Mouse (Mus musculus) intestine, embryonic 15.5 days (tissue): ENCODE measurements around the gene Tet3. TPM values are rescaled to one million over a fixed set of nuclear protein-coding genes. Genes with fewer than 3 reads are reported as not detected.

Experiments used
- ATAC-seq: fragments of 200-750 bp; cut with Nextera tagmentation; 2 replicates; pipeline ENCODE4 v1.8.0; 2017; ENCODE audit warnings: moderate TSS enrichment, moderate library complexity
- H3K27ac ChIP-seq: fragments of 300-500 bp; sonication (generic); 2 replicates; pipeline ENCODE4 v1.5.1; 2015; ENCODE audit warnings: mild to moderate bottlenecking, inconsistent platforms
- H3K27me3 ChIP-seq: fragments of 300-500 bp; sonication (generic); replicated peaks from 2 replicates; pipeline ENCODE4 v1.6.1; 2015; ENCODE audit warnings: inconsistent platforms
- H3K36me3 ChIP-seq: fragments of 300-500 bp; sonication (generic); 2 replicates; pipeline ENCODE4 v1.6.1; 2015; ENCODE audit warnings: inconsistent platforms
- H3K4me1 ChIP-seq: fragments of 300-500 bp; sonication (generic); replicated peaks from 2 replicates; pipeline ENCODE4 v1.6.1; 2015; ENCODE audit warnings: inconsistent platforms
- H3K4me2 ChIP-seq: fragments of 300-500 bp; sonication (generic); replicated peaks from 2 replicates; pipeline ENCODE4 v1.6.1; 2015; ENCODE audit warnings: mild to moderate bottlenecking, inconsistent platforms
- H3K4me3 ChIP-seq: fragments of 300-500 bp; sonication (generic); replicated peaks from 2 replicates; pipeline ENCODE4 v1.5.1; 2015; ENCODE audit warnings: inconsistent platforms
- H3K9ac ChIP-seq: fragments of 300-500 bp; sonication (generic); 2 replicates; pipeline ENCODE4 v1.6.1; 2015; ENCODE audit warnings: inconsistent platforms
- H3K9me3 ChIP-seq: fragments of 300-500 bp; sonication (generic); 2 replicates; pipeline ENCODE4 v1.6.1; 2016; ENCODE audit warnings: inconsistent platforms
- WGBS: fragments of 180-500 bp; shearing (Covaris S2); methylation state at CpG from one replicate; pipeline ENCODE4 v1.1.7; 2015; 5-methylcytosine and 5-hydroxymethylcytosine counted together
- polyA plus RNA-seq: library from polyadenylated mRNA; unstranded; fragments of >200 nt; fragmentation: Nextera tagmentation; extraction: Ambion mirVana; gene quantifications from 2 replicates; pipeline ENCODE4 v1.2.1, GENCODE M21; 2015

Gene Tet3
- polyA plus RNA-seq, 1 experiment from 2014 or later, result 41.8 TPM

DNA sequence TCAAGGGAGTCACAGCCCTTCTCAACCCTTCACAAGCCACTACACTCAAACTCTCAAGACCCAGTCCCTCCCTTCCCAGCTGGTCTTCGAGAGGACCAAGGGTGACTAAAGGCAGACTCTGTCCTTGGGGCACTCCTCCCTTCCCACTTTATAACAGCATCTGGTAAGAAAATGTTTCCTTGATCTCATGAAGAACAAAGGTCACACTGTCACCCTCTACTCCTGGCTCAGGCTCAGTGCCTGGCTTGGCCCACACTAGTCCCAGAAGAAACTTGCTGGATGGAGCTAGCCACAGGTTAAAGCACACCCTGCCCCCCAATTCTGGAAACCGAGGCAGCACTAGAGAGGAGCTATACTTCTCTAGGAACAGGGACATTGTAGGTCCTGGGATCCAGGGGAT, 13.1 kb downstream of the Tet3 start:
- H3K4me1 ChIP-seq, result peaks cover 72% of the 10 kb centered on the region
- H3K9ac ChIP-seq, result no peak overlapping the region
- peak overlapping the region; percentile 39; the same call in 1 of the 2 replicates for H3K27ac ChIP-seq
- 66% methylated on average over 2 of the region's 2 CpGs for WGBS
- no peak overlapping the region for H3K4me3 ChIP-seq
- no peaks in the 10 kb centered on the region for H3K27me3 ChIP-seq
- peak overlapping the region; percentile 27 for H3K4me2 ChIP-seq
- no peaks in the 10 kb centered on the region for H3K9me3 ChIP-seq
- ATAC-seq, result peak; percentile 24
- no peaks in the 10 kb centered on the region for H3K36me3 ChIP-seq

DNA sequence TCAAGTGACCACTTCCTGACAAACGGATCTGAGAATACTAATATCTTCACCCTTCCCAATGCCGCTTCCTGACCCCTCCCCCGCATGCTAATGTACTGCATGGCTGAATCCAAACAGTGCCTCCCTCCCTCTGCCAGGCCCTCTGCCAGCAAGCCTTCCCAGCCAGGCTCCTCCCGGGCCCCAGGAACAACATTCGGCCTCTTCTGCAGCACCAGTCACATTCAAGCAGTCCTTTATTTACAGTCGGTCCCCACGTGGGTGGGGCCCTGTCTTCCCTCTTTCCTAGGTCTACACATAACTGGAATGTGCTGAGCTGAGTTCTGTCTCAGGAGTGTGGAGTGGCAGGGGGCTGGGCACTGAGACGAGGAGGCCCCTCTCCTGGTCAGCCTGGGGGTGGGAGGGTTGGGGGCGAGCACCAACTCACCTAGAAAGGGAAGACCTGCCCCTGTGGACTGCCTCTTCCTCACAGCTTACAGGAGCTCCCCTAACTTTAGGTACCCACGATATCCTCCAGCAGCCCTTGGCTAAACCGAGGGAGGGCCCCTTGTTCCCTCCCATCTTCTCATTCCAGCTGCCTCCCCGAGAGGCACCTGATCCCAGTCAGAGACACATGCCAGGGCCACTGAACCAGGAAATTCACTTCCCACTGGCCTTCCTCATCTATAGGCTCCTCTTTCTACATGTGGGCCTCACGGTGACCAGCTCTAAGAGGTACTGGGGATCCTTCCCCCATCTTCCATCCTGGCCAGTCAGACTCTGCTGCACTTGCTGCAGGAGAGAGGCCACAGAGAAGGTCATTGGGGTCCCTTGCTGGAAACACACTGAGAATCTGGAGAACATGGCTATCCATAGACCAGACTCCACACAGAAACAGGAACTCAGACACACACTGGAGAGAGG, 15.2 kb downstream of the Tet3 start:
- ATAC-seq, result peak; percentile 69
- H3K9ac ChIP-seq, result peak overlapping the region; percentile 23; the same call in 1 of the 2 replicates
- no peaks in the 10 kb centered on the region for H3K27me3 ChIP-seq
- no peaks in the 10 kb centered on the region for H3K9me3 ChIP-seq
- H3K4me3 ChIP-seq, result peak overlapping the region; percentile 13; the same call in 1 of the 2 replicates
- H3K27ac ChIP-seq, result peak overlapping the region; percentile 95
- peak overlapping the region; percentile 88 for H3K4me2 ChIP-seq
- H3K4me1 ChIP-seq, result peaks cover 71% of the 10 kb centered on the region
- 5% methylated on average over 13 of the region's 13 CpGs for WGBS
- H3K36me3 ChIP-seq, result 0 out of 2 replicates have a peak, but pooled peaks cover 3% of the 10 kb centered on the region

DNA sequence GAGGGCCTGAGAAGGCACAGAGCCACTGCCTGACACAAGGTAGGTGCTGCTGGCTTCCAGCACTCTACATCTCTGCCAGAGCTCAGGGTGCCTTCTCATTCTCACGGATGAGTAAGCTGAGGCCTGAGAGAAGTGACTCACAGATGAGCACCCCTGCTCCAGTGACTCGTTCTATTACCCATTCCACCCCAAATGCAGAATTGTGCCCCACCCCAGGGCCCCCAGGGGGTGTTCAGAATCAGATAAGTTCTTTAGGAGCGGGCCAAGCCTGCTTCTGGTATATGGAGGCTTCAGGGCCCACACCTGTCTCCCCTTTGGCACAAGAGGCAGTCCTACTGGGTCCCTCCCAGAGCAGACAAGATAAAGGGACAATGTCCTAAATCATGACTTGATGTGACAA, 16.2 kb downstream of the Tet3 start:
- peak overlapping the region; percentile 26; the same call in 1 of the 2 replicates for H3K9ac ChIP-seq
- 35% methylated on average over 3 of the region's 3 CpGs for WGBS
- peak overlapping the region; percentile 88 for H3K4me2 ChIP-seq
- no peak for ATAC-seq
- H3K4me1 ChIP-seq, result peaks cover 78% of the 10 kb centered on the region
- no peaks in the 10 kb centered on the region for H3K9me3 ChIP-seq
- H3K27me3 ChIP-seq, result no peaks in the 10 kb centered on the region
- H3K27ac ChIP-seq, result peak overlapping the region; percentile 95
- peak overlapping the region; percentile 79 for H3K4me3 ChIP-seq
- peaks cover 8% of the 10 kb centered on the region; the same call in 1 of the 2 replicates for H3K36me3 ChIP-seq

DNA sequence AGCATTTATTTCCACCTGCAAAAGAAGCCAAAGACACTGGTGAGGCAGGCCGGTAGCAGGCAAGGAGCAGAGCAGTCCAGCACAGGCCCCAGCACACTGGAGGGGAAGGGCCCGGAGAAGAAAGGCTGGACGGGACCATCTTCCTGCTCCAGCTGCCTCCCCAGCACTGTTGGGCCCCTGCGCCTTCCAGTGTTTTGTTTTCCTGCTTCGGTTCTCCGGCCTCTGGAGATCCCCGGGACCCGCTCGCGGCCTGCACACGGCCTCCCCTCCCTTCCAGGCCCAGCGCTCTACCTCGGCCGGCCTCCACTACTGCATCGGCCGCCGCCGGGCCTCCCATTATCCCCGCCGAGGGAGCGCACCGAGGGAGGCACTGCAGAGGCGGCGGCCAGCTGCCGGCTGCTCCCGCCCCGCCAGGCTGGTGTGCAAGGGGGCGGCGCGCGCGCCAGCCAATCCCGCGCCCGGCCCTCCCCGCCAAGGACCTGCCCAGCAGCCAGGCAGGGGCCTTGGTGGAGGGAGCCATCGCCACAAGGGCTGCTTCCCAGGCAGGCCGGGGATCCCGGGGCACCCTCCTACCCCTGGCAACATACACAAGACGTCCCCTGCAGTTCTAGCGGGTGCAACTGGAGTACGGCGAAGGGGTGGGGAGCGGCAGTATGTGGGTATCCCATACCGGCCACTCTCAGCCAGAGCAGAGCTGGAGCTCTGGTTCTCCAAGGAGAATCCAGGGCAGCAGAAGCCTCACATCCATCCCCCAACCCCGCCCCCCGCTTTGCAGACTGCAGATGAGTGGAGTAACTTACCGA, 17.4 kb downstream of the Tet3 start:
- Histone ChIP-seq H3K4me3 (peak overlapping the region; percentile 79), H3K9me3 (no peaks in the 10 kb centered on the region), H3K4me1 (peaks cover 70% of the 10 kb centered on the region), H3K36me3 (peaks cover 8% of the 10 kb centered on the region; the same call in 1 of the 2 replicates), H3K27me3 (no peaks in the 10 kb centered on the region), H3K4me2 (peak overlapping the region; percentile 88), H3K27ac (peak overlapping the region; percentile 95), H3K9ac (peak overlapping the region; percentile 78)
- ATAC-seq, result peak; percentile 93
- WGBS, result under 1% methylated on average over 48 of the region's 48 CpGs

DNA sequence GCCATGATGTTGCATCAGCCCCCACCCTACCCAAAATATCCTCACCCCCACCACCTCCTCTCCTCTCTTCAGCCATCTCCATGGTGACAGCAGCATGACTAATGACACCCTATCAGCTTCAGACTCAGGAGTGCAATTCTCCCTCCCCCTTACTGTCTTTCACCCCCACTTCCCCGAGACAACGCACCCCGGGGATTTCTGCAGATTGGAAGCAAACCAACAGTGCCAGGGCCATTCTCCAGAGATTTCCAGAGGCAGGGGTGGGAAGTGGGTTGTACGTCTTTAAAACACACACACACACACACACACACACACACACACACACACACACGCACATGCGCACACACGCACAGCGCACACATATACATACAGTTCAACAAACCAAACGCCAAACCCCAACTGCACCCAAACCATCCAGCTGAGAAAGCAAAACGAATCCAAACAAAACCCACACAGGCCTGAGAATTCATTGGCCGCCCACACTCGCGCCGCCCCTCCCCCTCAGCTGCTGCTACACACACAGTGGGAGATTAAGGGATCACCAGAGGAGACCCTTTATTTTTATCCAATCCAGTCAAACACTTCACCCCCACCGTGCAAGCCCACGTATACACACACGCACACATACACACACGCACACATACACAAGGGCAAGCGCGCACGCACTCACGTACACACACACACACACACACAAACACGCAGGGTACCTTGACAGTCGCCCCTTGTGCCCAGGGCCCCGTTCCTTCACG, 18.2 kb downstream of the Tet3 start:
- WGBS, result 4% methylated on average over 26 of the region's 26 CpGs
- Histone ChIP-seq H3K36me3 (peaks cover 8% of the 10 kb centered on the region; the same call in 1 of the 2 replicates), H3K4me1 (peaks cover 65% of the 10 kb centered on the region), H3K27ac (peak overlapping the region; percentile 95), H3K4me2 (peak overlapping the region; percentile 88), H3K9me3 (no peaks in the 10 kb centered on the region), H3K4me3 (peak overlapping the region; percentile 79), H3K9ac (peak overlapping the region; percentile 78), H3K27me3 (no peaks in the 10 kb centered on the region)
- peak; percentile 21 for ATAC-seq

DNA sequence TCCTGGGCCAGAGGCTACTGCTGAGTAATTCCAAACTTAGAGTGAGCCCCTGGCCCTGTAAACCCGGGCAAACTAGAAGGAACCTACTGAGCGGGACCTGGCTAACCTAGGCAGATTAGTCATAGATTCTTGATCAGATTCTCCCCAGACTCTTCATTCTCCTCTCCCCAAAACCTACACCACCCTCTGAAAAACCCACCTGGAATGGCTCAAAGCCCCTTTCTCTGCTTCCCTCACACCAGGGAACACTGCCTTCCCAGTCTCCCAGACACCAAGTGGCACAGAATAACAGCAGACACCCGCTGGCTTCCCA, 18.7 kb downstream of the Tet3 start:
- 36% methylated on average over 3 of the region's 3 CpGs for WGBS
- H3K27ac ChIP-seq, result 0 out of 2 replicates have a peak overlapping the region, but pooled peaks have one; percentile 95

DNA sequence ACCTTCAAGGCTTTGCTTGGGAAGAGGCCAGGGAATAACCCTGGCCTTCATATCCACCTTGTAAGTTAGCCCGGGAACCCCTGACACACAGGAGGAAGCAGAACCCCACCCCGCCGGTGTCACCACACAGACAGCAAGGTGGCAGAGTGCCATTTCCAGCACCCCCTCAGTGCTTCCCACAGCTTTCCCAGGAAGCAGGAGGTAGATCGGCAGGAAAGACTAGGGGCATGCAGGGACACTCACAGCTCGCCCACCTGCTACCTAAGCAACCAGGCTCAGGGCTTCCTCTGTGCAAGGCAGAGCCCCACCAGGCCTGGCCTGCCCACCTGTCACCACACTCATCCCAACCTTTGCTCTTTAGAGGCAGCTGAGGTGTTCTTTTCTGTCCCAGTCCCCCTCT, 19.1 kb downstream of the Tet3 start:
- H3K27me3 ChIP-seq, result no peaks in the 10 kb centered on the region
- H3K27ac ChIP-seq, result no peak overlapping the region
- 65% methylated on average over 5 of the region's 5 CpGs for WGBS
- peaks cover 70% of the 10 kb centered on the region for H3K4me1 ChIP-seq
- H3K4me3 ChIP-seq, result peak overlapping the region; percentile 79
- peaks cover 8% of the 10 kb centered on the region; the same call in 1 of the 2 replicates for H3K36me3 ChIP-seq
- H3K9me3 ChIP-seq, result no peaks in the 10 kb centered on the region
- no peak for ATAC-seq
- H3K4me2 ChIP-seq, result peak overlapping the region; percentile 88
- 0 out of 2 replicates have a peak overlapping the region, but pooled peaks have one; percentile 5 for H3K9ac ChIP-seq

More for the DNA sequence above, 18.7 kb downstream of the Tet3 start:
- Histone ChIP-seq H3K9me3 (no peaks in the 10 kb centered on the region), H3K36me3 (peaks cover 8% of the 10 kb centered on the region; the same call in 1 of the 2 replicates), H3K4me2 (peak overlapping the region; percentile 88), H3K9ac (peak overlapping the region; percentile 5; the same call in 1 of the 2 replicates), H3K4me1 (peaks cover 68% of the 10 kb centered on the region), H3K4me3 (peak overlapping the region; percentile 79), H3K27me3 (no peaks in the 10 kb centered on the region)
- ATAC-seq, result no peak

DNA sequence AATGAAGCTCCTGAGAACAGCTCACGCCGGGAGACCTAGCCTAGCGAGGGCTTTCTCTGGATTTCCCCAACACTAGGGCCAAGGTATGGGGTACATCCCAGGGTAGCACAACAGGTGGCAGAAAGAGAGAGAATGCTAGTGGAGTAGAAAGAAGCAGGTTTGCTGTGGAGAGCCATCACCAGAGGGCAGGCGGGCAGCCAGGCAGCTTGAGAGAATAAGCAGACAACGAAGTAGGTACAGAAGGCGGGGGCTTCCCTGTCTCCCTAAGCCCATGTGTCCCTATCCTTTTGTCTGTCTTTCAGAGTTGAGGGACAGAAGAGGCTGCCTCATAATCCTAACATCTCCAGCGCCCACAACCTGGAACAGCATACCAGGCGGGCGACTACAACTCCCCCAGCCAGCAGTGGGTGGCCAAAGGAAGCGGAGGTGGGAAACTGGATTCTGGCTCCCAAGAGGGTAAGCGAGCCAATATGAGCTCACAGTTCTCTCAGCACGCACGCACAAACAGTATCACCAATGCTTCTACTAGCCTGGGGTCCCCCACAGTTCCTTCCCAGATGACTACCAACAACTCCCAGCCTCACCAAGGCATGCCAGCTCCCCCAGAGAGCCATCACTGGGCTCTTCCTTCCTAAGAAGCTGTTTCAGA, 19.6 kb downstream of the Tet3 start:
- 0 out of 2 replicates have a peak overlapping the region, but pooled peaks have one; percentile 79 for H3K4me3 ChIP-seq
- no peak overlapping the region for H3K27ac ChIP-seq
- H3K9me3 ChIP-seq, result no peaks in the 10 kb centered on the region
- no peak for ATAC-seq
- no peaks in the 10 kb centered on the region for H3K27me3 ChIP-seq
- H3K9ac ChIP-seq, result 0 out of 2 replicates have a peak overlapping the region, but pooled peaks have one; percentile 5
- 87% methylated on average over 13 of the region's 13 CpGs for WGBS
- peaks cover 68% of the 10 kb centered on the region for H3K4me1 ChIP-seq
- H3K4me2 ChIP-seq, result peak overlapping the region; percentile 88; the same call in 1 of the 2 replicates
- peaks cover 8% of the 10 kb centered on the region; the same call in 1 of the 2 replicates for H3K36me3 ChIP-seq

DNA sequence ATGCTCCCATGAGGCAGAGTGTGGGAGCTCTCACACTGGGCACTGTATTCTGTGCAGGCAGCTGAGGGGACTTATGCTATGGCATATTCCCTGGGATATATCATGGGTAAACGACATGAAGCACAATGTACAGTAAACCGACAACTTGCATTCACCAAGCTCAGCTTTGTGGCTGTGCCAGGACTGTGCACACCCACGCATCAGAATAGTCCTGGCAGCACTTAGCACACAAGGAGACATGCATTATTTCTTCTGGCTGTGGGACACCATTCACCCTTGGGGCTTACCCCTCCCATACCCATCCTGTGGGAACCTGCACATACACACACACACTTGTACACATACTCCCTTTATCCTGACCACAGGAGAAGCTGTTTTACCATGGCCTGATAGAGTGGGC, 20.3 kb downstream of the Tet3 start:
- Histone ChIP-seq H3K36me3 (peaks cover 8% of the 10 kb centered on the region; the same call in 1 of the 2 replicates), H3K27me3 (no peaks in the 10 kb centered on the region), H3K4me1 (peaks cover 68% of the 10 kb centered on the region), H3K9me3 (no peaks in the 10 kb centered on the region), H3K27ac (no peak overlapping the region), H3K4me2 (no peak overlapping the region), H3K4me3 (no peak overlapping the region), H3K9ac (no peak overlapping the region)
- WGBS, result 79% methylated on average over 3 of the region's 3 CpGs
- ATAC-seq, result no peak

DNA sequence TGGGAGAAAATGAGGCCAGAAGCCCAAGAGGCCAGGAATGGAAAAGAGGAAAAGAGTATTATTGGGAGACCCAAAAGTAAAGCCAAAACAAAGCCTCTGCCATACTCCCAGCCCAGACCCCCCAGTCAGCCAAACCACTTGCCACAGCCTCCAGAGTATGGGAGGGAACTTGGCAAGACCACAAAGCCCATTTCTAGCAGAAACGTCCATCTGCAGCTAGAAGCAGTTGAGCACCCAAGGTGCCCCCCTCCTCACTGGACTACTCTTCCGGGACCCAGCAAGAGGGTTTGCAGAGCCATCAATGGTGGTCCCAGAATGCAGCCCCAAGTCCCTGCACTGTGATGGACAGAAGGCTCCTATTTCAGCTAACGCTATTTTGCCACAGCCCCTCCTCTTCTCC, 21.1 kb downstream of the Tet3 start:
- Histone ChIP-seq H3K27me3 (no peaks in the 10 kb centered on the region), H3K27ac (no peak overlapping the region), H3K36me3 (peaks cover 8% of the 10 kb centered on the region; the same call in 1 of the 2 replicates), H3K9me3 (no peaks in the 10 kb centered on the region), H3K4me2 (no peak overlapping the region), H3K4me1 (peaks cover 66% of the 10 kb centered on the region), H3K4me3 (no peak overlapping the region), H3K9ac (no peak overlapping the region)
- 55% methylated on average over 3 of the region's 3 CpGs for WGBS
- no peak for ATAC-seq

DNA sequence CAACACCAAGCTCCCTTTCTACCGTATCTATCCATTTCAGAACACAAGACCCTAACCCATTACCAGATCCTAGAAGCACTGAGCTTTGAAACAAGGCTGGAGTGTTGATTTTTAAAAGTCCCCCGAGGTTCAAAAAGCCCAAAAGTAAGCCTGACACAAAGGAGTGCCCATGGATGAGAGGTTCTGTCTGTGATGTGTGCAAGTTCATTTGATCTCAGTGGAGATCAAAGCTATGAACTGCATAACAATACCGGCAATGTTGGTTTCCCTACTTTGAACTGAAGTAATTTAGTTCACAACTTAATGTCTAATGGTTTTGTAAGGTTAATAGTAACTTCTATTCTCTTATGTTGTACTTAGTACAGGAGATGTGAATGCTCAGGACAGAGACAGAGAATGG, 21.7 kb downstream of the Tet3 start:
- Histone ChIP-seq H3K27me3 (no peaks in the 10 kb centered on the region), H3K9ac (no peak overlapping the region), H3K4me1 (peaks cover 64% of the 10 kb centered on the region), H3K36me3 (peaks cover 8% of the 10 kb centered on the region; the same call in 1 of the 2 replicates), H3K27ac (no peak overlapping the region), H3K4me2 (no peak overlapping the region), H3K4me3 (no peak overlapping the region), H3K9me3 (no peaks in the 10 kb centered on the region)
- no peak for ATAC-seq
- WGBS, result 86% methylated on average over 3 of the region's 3 CpGs
